Mouse (Mus musculus) CD4-positive, CD25-positive, alpha-beta regulatory T cell, adult 2 months (primary cell): ENCODE measurements around the gene Btnl1.

Experiments used
- DNase-seq: peaks from one replicate; pipeline ENCODE4 v3.0.0-alpha.2; 2012; ENCODE audit warnings: low read depth, low spot score

The Btnl1 gene

GRCm38 (mm10) chr17:34384699-34385098 is 7.8 kb downstream of the Btnl1 start:
- DNase-seq, result no peak

GRCm38 (mm10) chr17:34386656-34387055 is 9.7 kb downstream of the Btnl1 start:
- no peak for DNase-seq

GRCm38 (mm10) chr17:34388513-34388912 is 11.6 kb downstream of the Btnl1 start:
- DNase-seq, result peak; percentile 73

- no peak for DNase-seq
Observed at GRCm38 (mm10) chr17:34391507-34391906, 14.6 kb downstream of the Btnl1 start.

- DNase-seq, result peak; percentile 66
Observed at GRCm38 (mm10) chr17:34392321-34392720, 15.4 kb downstream of the Btnl1 start.

GRCm38 (mm10) chr17:34397357-34397756 is 20.4 kb downstream of the Btnl1 start:
- DNase-seq, result peak; percentile 60

GRCm38 (mm10) chr17:34398058-34398710 is 21.3 kb downstream of the Btnl1 start:
- DNase-seq, result peak; percentile 90

- DNase-seq, result peak; percentile 85
Observed at GRCm38 (mm10) chr17:34398711-34399393, 21.9 kb downstream of the Btnl1 start, which contains the start of gene BC051142. Gene BC051142 (plus strand): TSS chr17:34398820.

- DNase-seq, result no peak
Observed at GRCm38 (mm10) chr17:34399394-34399715, 22.4 kb downstream of the Btnl1 start.

- peak; percentile 87 for DNase-seq
Observed at GRCm38 (mm10) chr17:34411117-34411516, 34.2 kb downstream of the Btnl1 start.

GRCm38 (mm10) chr17:34420014-34420413 is 43.1 kb downstream of the Btnl1 start:
- DNase-seq, result no peak

GRCm38 (mm10) chr17:34427597-34427996 is 50.7 kb downstream of the Btnl1 start:
- no peak for DNase-seq
